Mouse (Mus musculus) lung, embryonic 16.5 days (tissue): ENCODE measurements around the gene Marcks. TPM values are rescaled to one million over a fixed set of nuclear protein-coding genes. Genes with fewer than 3 reads are reported as not detected.

Experiments
- ATAC-seq: fragments of 200-750 bp; cut with Nextera tagmentation; 2 replicates; pipeline ENCODE4 v1.8.0; 2017; ENCODE audit warnings: low read depth, mild to moderate bottlenecking, moderate library complexity
- H3K27ac ChIP-seq: fragments of 300-500 bp; sonication (generic); 2 replicates; pipeline ENCODE4 v1.5.1; 2014; ENCODE audit warnings: mild to moderate bottlenecking, control low read depth, low read length
- H3K27me3 ChIP-seq: fragments of 300-500 bp; sonication (generic); 2 replicates; pipeline ENCODE4 v1.6.1; 2014; ENCODE audit warnings: low read depth, low read length, mixed read lengths; ENCODE audit not compliant: control insufficient read depth, insufficient read depth
- H3K36me3 ChIP-seq: fragments of 300-500 bp; sonication (generic); 2 replicates; pipeline ENCODE4 v1.6.1; 2014; ENCODE audit warnings: low read length; ENCODE audit not compliant: control insufficient read depth, insufficient read depth
- H3K4me1 ChIP-seq: fragments of 300-500 bp; sonication (generic); replicated peaks from 2 replicates; pipeline ENCODE4 v1.6.1; 2014; ENCODE audit warnings: low read length, mixed read lengths; ENCODE audit not compliant: control insufficient read depth, insufficient read depth
- H3K4me2 ChIP-seq: fragments of 300-500 bp; sonication (generic); 2 replicates; pipeline ENCODE4 v1.6.1; 2014; ENCODE audit warnings: low read depth, low read length, control low read depth
- H3K4me3 ChIP-seq: fragments of 300-500 bp; sonication (generic); 2 replicates; pipeline ENCODE4 v1.5.1; 2014; ENCODE audit warnings: mild to moderate bottlenecking, low read length, control low read depth
- H3K9ac ChIP-seq: fragments of 300-500 bp; sonication (generic); 2 replicates; pipeline ENCODE4 v1.6.1; 2014; ENCODE audit warnings: low read length, control low read depth
- H3K9me3 ChIP-seq: fragments of 300-500 bp; sonication (generic); 2 replicates; pipeline ENCODE4 v1.6.1; 2016; ENCODE audit warnings: low read length; ENCODE audit not compliant: control insufficient read depth
- WGBS: fragments of 180-500 bp; shearing (Covaris S2); extraction: QIAGEN DNeasy Blood & Tissue Kit; methylation state at CpG from one replicate; pipeline ENCODE4 v1.1.7; 2014; 5-methylcytosine and 5-hydroxymethylcytosine counted together
- polyA plus RNA-seq: library from polyadenylated mRNA; unstranded; fragments of >200 nt; fragmentation: Nextera tagmentation; extraction: Ambion mirVana; gene quantifications from 2 replicates; pipeline ENCODE4 v1.2.1, GENCODE M21; 2015

Marcks gene
- 77.9 and 83.9 TPM in 2 replicates for polyA plus RNA-seq

DNA sequence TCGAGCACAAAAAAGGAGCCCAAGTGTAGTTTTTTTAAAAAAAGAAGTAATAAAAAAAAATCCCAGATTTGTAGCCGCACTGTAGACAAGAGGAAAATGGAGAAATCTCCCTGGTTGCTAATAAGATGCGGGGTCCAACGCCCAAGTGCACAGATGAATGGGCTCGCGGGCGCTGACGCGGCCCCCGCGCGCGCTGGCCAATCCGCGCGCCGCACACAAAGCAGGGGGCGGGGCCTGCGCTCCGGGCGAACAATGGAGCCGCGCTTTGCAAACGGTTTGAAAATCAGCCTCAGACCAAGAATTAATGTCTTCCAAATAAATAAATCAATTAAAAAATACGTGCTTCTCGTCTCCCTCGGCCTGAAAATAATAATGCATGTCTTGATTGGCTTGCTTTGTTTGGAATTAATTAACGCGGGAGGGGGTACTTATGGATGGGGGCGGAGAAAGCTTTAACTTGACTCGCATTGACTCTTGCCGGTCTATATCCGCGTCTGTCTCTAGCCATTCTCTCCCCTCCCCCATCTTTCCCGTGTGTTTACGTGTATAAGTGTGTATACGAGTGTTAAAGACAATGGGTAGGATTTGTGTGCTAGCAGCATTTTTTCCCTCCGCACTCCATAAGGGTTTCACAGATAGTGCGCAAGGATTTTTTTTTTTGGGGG, at the start of gene Marcks:
Gene Marcks (minus strand): TSS at position 143 of the 665 bp plus-strand sequence.
- peak within 1 kb of the TSS; percentile 97 for H3K9ac ChIP-seq
- WGBS: under 1% methylated on average over 39 of the region's 39 CpGs
- ATAC-seq: peak; percentile 58
- peaks cover 11% of the 10 kb centered on the region for H3K4me1 ChIP-seq
- no peaks in the 10 kb centered on the region for H3K27me3 ChIP-seq
- H3K9me3 ChIP-seq: no peaks in the 10 kb centered on the region
- H3K36me3 ChIP-seq: peaks cover 8% of the 10 kb centered on the region
- H3K4me2 ChIP-seq: peak within 1 kb of the TSS; percentile 93
- peak within 1 kb of the TSS; percentile 81 for H3K4me3 ChIP-seq
- H3K27ac ChIP-seq: peak within 1 kb of the TSS; percentile 97

- WGBS: 91% methylated on average over 3 of the region's 3 CpGs
- no peak overlapping the region for H3K27ac ChIP-seq
- H3K4me1 ChIP-seq: no peaks in the 10 kb centered on the region
- no peaks in the 10 kb centered on the region for H3K36me3 ChIP-seq
- H3K9me3 ChIP-seq: no peaks in the 10 kb centered on the region
- no peak overlapping the region for H3K4me3 ChIP-seq
- no peak for ATAC-seq
- no peaks in the 10 kb centered on the region for H3K27me3 ChIP-seq
- H3K9ac ChIP-seq: no peak overlapping the region
- no peak overlapping the region for H3K4me2 ChIP-seq
These were observed 38.4 kb upstream of the Marcks start for GRCm38 (mm10) chr10:37177071-37177470.

GRCm38 (mm10) chr10:37172416-37172950, 33.8 kb upstream of the Marcks start:
- H3K27ac ChIP-seq: no peak overlapping the region
- no peaks in the 10 kb centered on the region for H3K36me3 ChIP-seq
- no peak overlapping the region for H3K9ac ChIP-seq
- H3K27me3 ChIP-seq: no peaks in the 10 kb centered on the region
- no peaks in the 10 kb centered on the region for H3K9me3 ChIP-seq
- no peak overlapping the region for H3K4me3 ChIP-seq
- no peaks in the 10 kb centered on the region for H3K4me1 ChIP-seq
- no peak overlapping the region for H3K4me2 ChIP-seq
- 76% methylated on average over 8 of the region's 8 CpGs for WGBS
- ATAC-seq: no peak

DNA sequence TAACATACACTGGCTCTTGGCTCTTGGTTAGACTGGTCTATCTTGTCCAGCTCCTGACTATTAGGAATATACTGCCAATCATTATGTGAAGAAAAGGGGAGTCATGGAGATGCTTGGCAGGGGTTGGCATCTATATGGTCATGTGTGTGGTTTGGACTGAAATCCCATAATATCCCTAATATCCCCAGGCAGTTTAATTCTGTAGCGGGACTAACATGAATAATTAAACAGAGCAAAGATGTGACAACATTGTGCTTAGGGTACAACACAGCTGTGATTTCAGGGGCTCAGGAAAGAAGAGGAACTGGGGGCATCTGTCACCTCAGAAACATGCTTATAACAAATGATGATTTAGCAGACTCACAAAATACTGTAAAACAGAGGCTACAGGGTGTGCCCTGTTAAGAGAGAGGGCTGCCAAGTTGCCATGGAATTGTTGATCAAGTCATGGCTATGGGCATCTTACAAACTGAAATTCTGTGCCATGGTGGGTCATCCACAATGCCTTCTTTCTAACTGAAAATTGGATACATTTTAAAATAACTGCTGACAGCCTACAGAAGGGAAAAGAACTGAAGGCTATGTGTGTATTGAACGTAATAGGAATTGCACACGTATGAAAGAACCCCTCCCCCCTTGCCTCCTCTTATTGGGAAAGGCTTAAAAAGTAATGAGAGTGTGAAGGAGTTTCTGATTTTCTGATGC, 33.1 kb upstream of the Marcks start:
- ATAC-seq: no peak
- Histone ChIP-seq H3K4me1 (no peaks in the 10 kb centered on the region), H3K36me3 (no peaks in the 10 kb centered on the region), H3K27ac (no peak overlapping the region), H3K9ac (no peak overlapping the region), H3K9me3 (no peaks in the 10 kb centered on the region), H3K4me3 (no peak overlapping the region), H3K27me3 (no peaks in the 10 kb centered on the region), H3K4me2 (no peak overlapping the region)
- 90% methylated on average over 3 of the region's 3 CpGs for WGBS

DNA sequence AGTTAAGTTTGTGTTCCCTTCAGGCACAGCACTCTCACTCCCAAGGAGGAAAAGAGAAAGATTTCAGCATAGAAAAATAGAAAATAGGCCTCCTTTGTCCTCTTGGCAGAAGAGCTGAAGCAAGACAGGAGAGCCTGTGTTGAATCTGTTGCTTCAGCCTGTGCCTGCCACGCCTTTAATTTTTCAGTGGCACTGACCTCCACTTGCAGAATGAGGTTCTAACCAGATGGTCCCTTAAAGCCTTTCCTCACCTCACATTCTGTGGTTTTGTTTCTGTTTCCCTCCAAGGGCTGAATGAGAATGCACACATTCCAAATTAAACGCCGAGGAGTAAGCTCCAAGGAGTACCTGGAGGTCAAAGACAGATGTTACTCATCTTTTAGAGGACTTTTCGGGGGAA, 32.2 kb upstream of the Marcks start:
- no peak overlapping the region for H3K4me2 ChIP-seq
- H3K27me3 ChIP-seq: no peaks in the 10 kb centered on the region
- H3K9ac ChIP-seq: no peak overlapping the region
- 70% methylated on average over 4 of the region's 4 CpGs for WGBS
- ATAC-seq: no peak
- no peak overlapping the region for H3K4me3 ChIP-seq
- no peak overlapping the region for H3K27ac ChIP-seq
- H3K9me3 ChIP-seq: no peaks in the 10 kb centered on the region
- no peaks in the 10 kb centered on the region for H3K36me3 ChIP-seq
- H3K4me1 ChIP-seq: no peaks in the 10 kb centered on the region

GRCm38 (mm10) chr10:37170466-37170865, 31.7 kb upstream of the Marcks start:
- 64% methylated on average over 4 of the region's 4 CpGs for WGBS
- no peaks in the 10 kb centered on the region for H3K9me3 ChIP-seq
- H3K36me3 ChIP-seq: no peaks in the 10 kb centered on the region
- no peaks in the 10 kb centered on the region for H3K4me1 ChIP-seq
- no peaks in the 10 kb centered on the region for H3K27me3 ChIP-seq
- H3K4me2 ChIP-seq: no peak overlapping the region
- H3K27ac ChIP-seq: no peak overlapping the region
- no peak for ATAC-seq
- no peak overlapping the region for H3K9ac ChIP-seq
- no peak overlapping the region for H3K4me3 ChIP-seq

- ATAC-seq: no peak
- Histone ChIP-seq H3K4me3 (no peak overlapping the region), H3K36me3 (no peaks in the 10 kb centered on the region), H3K9me3 (no peaks in the 10 kb centered on the region), H3K27ac (no peak overlapping the region), H3K27me3 (no peaks in the 10 kb centered on the region), H3K4me1 (no peaks in the 10 kb centered on the region), H3K9ac (no peak overlapping the region), H3K4me2 (no peak overlapping the region)
- WGBS: 77% methylated on average over 2 of the region's 2 CpGs
These were observed 28.8 kb upstream of the Marcks start for GRCm38 (mm10) chr10:37167527-37167926.

DNA sequence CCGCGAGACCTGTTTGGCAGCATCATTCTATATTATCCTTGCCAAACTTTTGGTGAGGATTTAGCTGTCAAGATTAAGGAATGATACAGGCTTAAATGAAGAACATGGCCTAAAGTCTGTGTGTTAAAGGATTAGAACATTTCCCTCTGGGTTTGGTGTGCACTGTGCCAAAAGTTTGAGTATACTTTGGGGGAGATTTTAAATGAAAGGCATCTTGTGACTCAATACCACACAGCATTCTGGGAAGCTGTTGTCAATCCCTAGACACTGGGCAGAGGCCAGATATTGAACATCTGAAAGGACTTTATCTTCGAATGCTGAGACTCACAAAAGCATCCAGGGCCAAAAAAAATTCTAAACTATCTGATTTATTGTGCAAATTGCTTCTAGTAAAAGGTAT, 21.0 kb upstream of the Marcks start:
- no peak overlapping the region for H3K9ac ChIP-seq
- no peaks in the 10 kb centered on the region for H3K9me3 ChIP-seq
- H3K27ac ChIP-seq: no peak overlapping the region
- no peaks in the 10 kb centered on the region for H3K27me3 ChIP-seq
- H3K4me3 ChIP-seq: no peak overlapping the region
- no peak for ATAC-seq
- 53% methylated on average over 3 of the region's 3 CpGs for WGBS
- no peaks in the 10 kb centered on the region for H3K36me3 ChIP-seq
- peaks cover 5% of the 10 kb centered on the region; the same call in 1 of the 2 replicates for H3K4me1 ChIP-seq
- H3K4me2 ChIP-seq: no peak overlapping the region

GRCm38 (mm10) chr10:37157156-37157555, 18.4 kb upstream of the Marcks start:
- no peaks in the 10 kb centered on the region for H3K36me3 ChIP-seq
- no peaks in the 10 kb centered on the region for H3K9me3 ChIP-seq
- WGBS: 80% methylated on average over 5 of the region's 5 CpGs
- H3K4me2 ChIP-seq: no peak overlapping the region
- peaks cover 6% of the 10 kb centered on the region; the same call in 1 of the 2 replicates for H3K4me1 ChIP-seq
- no peak for ATAC-seq
- H3K4me3 ChIP-seq: no peak overlapping the region
- H3K27me3 ChIP-seq: no peaks in the 10 kb centered on the region
- H3K27ac ChIP-seq: no peak overlapping the region
- no peak overlapping the region for H3K9ac ChIP-seq
